Mouse (Mus musculus) heart, embryonic 14.5 days (tissue): ENCODE results near the gene Trpm2. TPM values are rescaled to one million over a fixed set of nuclear protein-coding genes. Genes with fewer than 3 reads are reported as not detected.

Experiments used
- ATAC-seq: fragments of 200-750 bp; cut with Nextera tagmentation; 2 replicates; pipeline ENCODE4 v1.8.0; 2017; ENCODE audit warnings: low read depth, moderate TSS enrichment; ENCODE audit not compliant: insufficient number of reproducible peaks, insufficient read depth, low FRiP score
- H3K27ac ChIP-seq, 2 experiments: fragments of 200-500 bp in 1 of 2; fragments of 300-500 bp in 1 of 2; sonication (generic) in 1 of 2; replicated peaks in 1 of 2; 2 replicates each; pipeline ENCODE4 v1.5.1; 2012 to 2014; ENCODE audit warnings: low read depth in 2 of 2, low read length in 2 of 2, control low read depth in 1 of 2, mild to moderate bottlenecking in 1 of 2, mixed read lengths in 1 of 2; ENCODE audit not compliant: control insufficient read depth in 1 of 2, insufficient read depth in 1 of 2
- H3K27me3 ChIP-seq: fragments of 300-500 bp; sonication (generic); 2 replicates; pipeline ENCODE4 v1.6.1; 2014; ENCODE audit warnings: mild to moderate bottlenecking, low read length, control low read depth; ENCODE audit not compliant: control insufficient read depth, insufficient read depth
- H3K36me3 ChIP-seq: fragments of 300-500 bp; sonication (generic); 2 replicates; pipeline ENCODE4 v1.6.1; 2014; ENCODE audit warnings: mild to moderate bottlenecking, control low read depth, low read length, mixed read lengths; ENCODE audit not compliant: control insufficient read depth, insufficient read depth
- H3K4me1 ChIP-seq, 2 experiments: fragments of 200-500 bp in 1 of 2; fragments of 300-500 bp in 1 of 2; sonication (generic) in 1 of 2; 2 replicates each; pipeline ENCODE4 v1.6.1; 2012 to 2014; ENCODE audit warnings: low read length in 2 of 2, control low read depth in 1 of 2, mixed read lengths in 1 of 2; ENCODE audit not compliant: control insufficient read depth in 2 of 2, insufficient read depth in 2 of 2
- H3K4me2 ChIP-seq: fragments of 300-500 bp; sonication (generic); 2 replicates; pipeline ENCODE4 v1.6.1; 2014; ENCODE audit warnings: mild to moderate bottlenecking, low read length
- H3K4me3 ChIP-seq, 2 experiments: fragments of 200-500 bp in 1 of 2; fragments of 300-500 bp in 1 of 2; sonication (generic) in 1 of 2; 2 replicates each; pipeline ENCODE4 v1.5.1; 2012 to 2014; ENCODE audit warnings: low read length in 2 of 2, mild to moderate bottlenecking in 2 of 2, control low read depth in 1 of 2, low read depth in 1 of 2, moderate library complexity in 1 of 2; ENCODE audit not compliant: control insufficient read depth in 1 of 2, insufficient read depth in 1 of 2
- H3K9ac ChIP-seq: fragments of 300-500 bp; sonication (generic); 2 replicates; pipeline ENCODE4 v1.6.1; 2014; ENCODE audit warnings: mild to moderate bottlenecking, low read length
- H3K9me3 ChIP-seq: fragments of 300-500 bp; sonication (generic); 2 replicates; pipeline ENCODE4 v1.6.1; 2016; ENCODE audit warnings: low read length, control low read depth; ENCODE audit not compliant: control insufficient read depth
- WGBS: fragments of 180-500 bp; shearing (Covaris S2); extraction: QIAGEN DNeasy Blood & Tissue Kit; methylation state at CpG from one replicate; pipeline ENCODE4 v1.1.7; 2014; 5-methylcytosine and 5-hydroxymethylcytosine counted together
- polyA plus RNA-seq: library from polyadenylated mRNA; unstranded; fragments of >200 nt; fragmentation: Nextera tagmentation; extraction: Ambion mirVana; gene quantifications from 2 replicates; pipeline ENCODE4 v1.2.1, GENCODE M21; 2014

Trpm2 gene
- polyA plus RNA-seq, 1 experiment from 2014 or later, result 0.51 TPM

GRCm38 (mm10) chr10:77886007-77886747, 84.2 kb downstream of the Trpm2 start:
- H3K4me2 ChIP-seq, result no peak overlapping the region
- ATAC-seq, result no peak
- no peak overlapping the region for H3K4me3 ChIP-seq
- H3K27ac ChIP-seq, result no peak overlapping the region
- H3K9me3 ChIP-seq, result no peaks in the 10 kb centered on the region
- H3K27me3 ChIP-seq, result no peaks in the 10 kb centered on the region
- no peaks in the 10 kb centered on the region for H3K36me3 ChIP-seq
- 43% methylated on average over 12 of the region's 12 CpGs for WGBS
- no peak overlapping the region for H3K9ac ChIP-seq
- H3K4me1 ChIP-seq, result no peaks in the 10 kb centered on the region

GRCm38 (mm10) chr10:77882553-77882952, 87.8 kb downstream of the Trpm2 start:
- H3K27me3 ChIP-seq, result no peaks in the 10 kb centered on the region
- H3K9ac ChIP-seq, result no peak overlapping the region
- H3K27ac ChIP-seq, result no peak overlapping the region
- no peak overlapping the region for H3K4me3 ChIP-seq
- no peak for ATAC-seq
- H3K4me1 ChIP-seq, result no peaks in the 10 kb centered on the region
- H3K9me3 ChIP-seq, result no peaks in the 10 kb centered on the region
- H3K4me2 ChIP-seq, result no peak overlapping the region
- WGBS, result 78% methylated on average over 5 of the region's 5 CpGs
- no peaks in the 10 kb centered on the region for H3K36me3 ChIP-seq

- Histone ChIP-seq H3K4me2 (no peak overlapping the region), H3K9ac (no peak overlapping the region), H3K9me3 (no peaks in the 10 kb centered on the region), H3K36me3 (no peaks in the 10 kb centered on the region), H3K4me1 (no peaks in the 10 kb centered on the region), H3K27ac (no peak overlapping the region), H3K4me3 (no peak overlapping the region), H3K27me3 (no peaks in the 10 kb centered on the region)
- no peak for ATAC-seq
- WGBS, result 53% methylated on average over 3 of the region's 3 CpGs
These were observed 90.1 kb downstream of the Trpm2 start for GRCm38 (mm10) chr10:77880305-77880704.

GRCm38 (mm10) chr10:77878985-77879384, 91.4 kb downstream of the Trpm2 start:
- no peaks in the 10 kb centered on the region for H3K36me3 ChIP-seq
- WGBS, result 61% methylated on average over 6 of the region's 6 CpGs
- no peak overlapping the region for H3K4me2 ChIP-seq
- H3K27me3 ChIP-seq, result no peaks in the 10 kb centered on the region
- no peaks in the 10 kb centered on the region for H3K9me3 ChIP-seq
- H3K9ac ChIP-seq, result no peak overlapping the region
- no peak for ATAC-seq
- H3K4me1 ChIP-seq, result no peaks in the 10 kb centered on the region
- H3K27ac ChIP-seq, result no peak overlapping the region
- H3K4me3 ChIP-seq, result no peak overlapping the region

GRCm38 (mm10) chr10:77869651-77870050, 100.7 kb downstream of the Trpm2 start:
- H3K27me3 ChIP-seq, result no peaks in the 10 kb centered on the region
- no peak overlapping the region for H3K4me3 ChIP-seq
- ATAC-seq, result no peak

GRCm38 (mm10) chr10:77867546-77867945, 102.8 kb downstream of the Trpm2 start:
- H3K9ac ChIP-seq, result no peak overlapping the region
- H3K4me1 ChIP-seq, result no peaks in the 10 kb centered on the region; a peak in 1 of 4 replicates
- WGBS, result 0% methylated on average over 1 of the region's 1 CpGs
- no peaks in the 10 kb centered on the region for H3K9me3 ChIP-seq
- H3K27ac ChIP-seq, result no peak overlapping the region
- no peak for ATAC-seq
- no peaks in the 10 kb centered on the region for H3K27me3 ChIP-seq
- H3K4me2 ChIP-seq, result no peak overlapping the region
- no peaks in the 10 kb centered on the region for H3K36me3 ChIP-seq
- no peak overlapping the region for H3K4me3 ChIP-seq

More at GRCm38 (mm10) chr10:77869651-77870050, 100.7 kb downstream of the Trpm2 start:
- H3K4me1 ChIP-seq, result no peaks in the 10 kb centered on the region; a peak in 1 of 4 replicates
- no peak overlapping the region for H3K27ac ChIP-seq
- no peaks in the 10 kb centered on the region for H3K36me3 ChIP-seq
- no peak overlapping the region for H3K4me2 ChIP-seq
- no peaks in the 10 kb centered on the region for H3K9me3 ChIP-seq
- H3K9ac ChIP-seq, result no peak overlapping the region
- 78% methylated on average over 7 of the region's 7 CpGs for WGBS

GRCm38 (mm10) chr10:77864762-77865143, 105.6 kb downstream of the Trpm2 start:
- H3K9me3 ChIP-seq, result no peaks in the 10 kb centered on the region
- H3K4me3 ChIP-seq, result no peak overlapping the region
- 31% methylated on average over 11 of the region's 11 CpGs for WGBS
- no peak for ATAC-seq
- no peaks in the 10 kb centered on the region; a peak in 1 of 4 replicates for H3K4me1 ChIP-seq
- H3K4me2 ChIP-seq, result peak overlapping the region; percentile 31; the same call in 1 of the 2 replicates
- H3K9ac ChIP-seq, result no peak overlapping the region
- H3K27ac ChIP-seq, result no peak overlapping the region
- H3K36me3 ChIP-seq, result no peaks in the 10 kb centered on the region
- H3K27me3 ChIP-seq, result no peaks in the 10 kb centered on the region
